ENCODE assay signal across 10 mouse cellular contexts in genomic region chr10:80661149-80661548, GRCm38 (mm10). TPM values are rescaled to one million over a fixed set of nuclear protein-coding genes. Genes with fewer than 3 reads are reported as not detected.
DNase-seq lines count a peak whose midpoint lies in the region; TF ChIP-seq lines count a peak whose summit lies in the region.
"Had no signal": no experiment of that assay in that cellular context is flagged by ENCODE, and none has a peak within 500 bp of the region (broad histone marks: within the 10 kb centered on the region; RNA-seq: fewer than 3 reads in every experiment).

No protein-coding gene starts in this region.

- H3K27ac ChIP-seq in liver, adult 2 months (replicated peaks; ENCODE audit: insufficient read depth, low read depth, low read length), result no peak overlapping the region
- H3K27ac ChIP-seq: limb, embryonic 12.5 days; stomach, embryonic 15.5 days had no signal

- DNase-seq in gastrocnemius, adult 18-20 months (ENCODE audit: low spot score), result peak; percentile 44
- DNase-seq in gastrocnemius, postnatal 36 days, result no peak
- peak; percentile 91 to 92 for DNase-seq in B cell, adult 2 months
- peak; percentile 30 for DNase-seq in adipocyte (ENCODE audit: low spot score)
- no peak for DNase-seq in liver, adult 2 months (ENCODE audit: extremely low read depth, low read depth, low spot score)
- DNase-seq in spleen, postnatal 14 days (ENCODE audit: low spot score in 2 of 2), result peak; percentile 62 to 80
- no peak for DNase-seq in yolk sac, embryonic 10.5 days (ENCODE audit: low spot score)
- no peak for DNase-seq in ovary, postnatal 36 days (ENCODE audit: low spot score)

- intact Hi-C loops in gastrocnemius, postnatal 36 days (cut with DNase I), result no loop called here

- peak; percentile 61 for TF ChIP-seq CTCF in liver, adult 2 months (IDR thresholded peaks at IDR 0.05; ENCODE audit: low read depth, low read length)

- H3K9ac ChIP-seq in liver, adult 2 months (ENCODE audit: low read depth, low read length), result no peak overlapping the region
- H3K9ac ChIP-seq: limb, embryonic 12.5 days; stomach, embryonic 15.5 days had no signal

- H3K27me3 ChIP-seq in liver, adult 2 months (ENCODE audit: control insufficient read depth, insufficient read depth, low read length), result no peaks in the 10 kb centered on the region
- H3K27me3 ChIP-seq: limb, embryonic 12.5 days; stomach, embryonic 15.5 days had no signal

- WGBS in liver, adult 2 months, result 59% methylated on average over 5 of the region's 5 CpGs

- peaks cover 22% of the 10 kb centered on the region for H3K4me1 ChIP-seq in liver, adult 2 months (ENCODE audit: control insufficient read depth, insufficient read depth, low read length)

- H3K4me3 ChIP-seq in liver, adult 2 months (ENCODE audit: insufficient read depth, low read depth, low read length), result no peak overlapping the region
- H3K4me3 ChIP-seq: limb, embryonic 12.5 days; stomach, embryonic 15.5 days had no signal

- TF ChIP-seq POLR2A in liver, adult 2 months (IDR thresholded peaks at IDR 0.05; ENCODE audit: extremely low read depth, insufficient read depth, low read length), result no peak

- H3K79me2 ChIP-seq in liver, adult 2 months (ENCODE audit: control insufficient read depth, insufficient read depth, low read length), result peaks cover under 1% of the 10 kb centered on the region; the same call in 1 of the 2 replicates

- H3K36me3 ChIP-seq in liver, adult 2 months (ENCODE audit: control insufficient read depth, insufficient read depth, low read length), result no peaks in the 10 kb centered on the region

RNA-seq across cellular contexts. Expression of gene Btbd2, which starts 4.3 kb away (rescaled TPM):
- 10 to 100 TPM; 38.5 to 40.0 TPM for total RNA-seq in gastrocnemius, adult 18-20 months (2021)
- 10 to 100 TPM; 32.1 to 33.5 TPM for total RNA-seq in gastrocnemius, postnatal 36 days (2021)
- 16.2 and 19.7 TPM in 2 replicates for total RNA-seq in liver, adult 2 months (2014; rRNA removed)
- polyA plus RNA-seq in liver, adult 2 months (2012; rRNA removed), result 36.1 and 36.8 TPM in 2 replicates

RNA-seq across cellular contexts. Expression of gene Mknk2, which starts 16.8 kb away (rescaled TPM):
- total RNA-seq in gastrocnemius, adult 18-20 months (2021), result 100 to 1,000 TPM; 244 to 292 TPM
- total RNA-seq in gastrocnemius, postnatal 36 days (2021), result 100 to 1,000 TPM; 216 to 227 TPM
- 88.6 and 119 TPM in 2 replicates for total RNA-seq in liver, adult 2 months (2014; rRNA removed)
- polyA plus RNA-seq in liver, adult 2 months (2012; rRNA removed), result 87.0 and 116 TPM in 2 replicates

RNA-seq across cellular contexts. Expression of gene Csnk1g2, which starts 38.5 kb away (rescaled TPM):
- total RNA-seq in gastrocnemius, adult 18-20 months (2021), result 100 to 1,000 TPM in 1 of 2 experiments, 10 to 100 TPM in 1; 97.2 to 128 TPM
- total RNA-seq in gastrocnemius, postnatal 36 days (2021), result 10 to 100 TPM; 84.0 to 90.0 TPM
- 54.4 and 56.1 TPM in 2 replicates for total RNA-seq in liver, adult 2 months (2014; rRNA removed)
- 110 and 123 TPM in 2 replicates for polyA plus RNA-seq in liver, adult 2 months (2012; rRNA removed)

RNA-seq across cellular contexts. Expression of gene Mob3a, which starts 40.6 kb away (rescaled TPM):
- total RNA-seq in gastrocnemius, adult 18-20 months (2021), result 1 to 10 TPM; 2.3 to 4.1 TPM
- 1 to 10 TPM; 3.4 to 3.6 TPM for total RNA-seq in gastrocnemius, postnatal 36 days (2021)
- total RNA-seq in liver, adult 2 months (2014; rRNA removed), result 3.5 and 5.2 TPM in 2 replicates
- 6.1 TPM in 2 replicates for polyA plus RNA-seq in liver, adult 2 months (2012; rRNA removed)

RNA-seq across cellular contexts. Expression of gene Izumo4, which starts 40.8 kb away (rescaled TPM):
- total RNA-seq in gastrocnemius, adult 18-20 months (2021), result 1 to 10 TPM in 1 of 2 experiments, under 1 TPM in 1; 0.91 to 1.9 TPM
- total RNA-seq in gastrocnemius, postnatal 36 days (2021), result 1 to 10 TPM; 1.2 to 2.7 TPM
- total RNA-seq in liver, adult 2 months (2014; rRNA removed), result 17.2 and 18.3 TPM in 2 replicates
- polyA plus RNA-seq in liver, adult 2 months (2012; rRNA removed), result 42.5 and 49.7 TPM in 2 replicates

Comparison
In these comparisons a context has a peak if more than half of its experiments do, and no peak if none do; other contexts are left out.
1. DNase-seq: peak in gastrocnemius, adult 18-20 months (single experiment), B cell, adult 2 months (2 of 2), adipocyte (single experiment) and spleen, postnatal 14 days (2 of 2); none in gastrocnemius, postnatal 36 days (0 of 2), liver, adult 2 months (single experiment), yolk sac, embryonic 10.5 days (single experiment) and ovary, postnatal 36 days (single experiment).